Mouse (Mus musculus) heart, postnatal 0 days (tissue): ENCODE measurements around the gene Abhd14a. TPM values are rescaled to one million over a fixed set of nuclear protein-coding genes. Genes with fewer than 3 reads are reported as not detected.
A peak's percentile ranks its signal among the peaks of the same experiment; 100 is the strongest.

Experiments used
- ATAC-seq: fragments of 200-750 bp; cut with Nextera tagmentation; 2 replicates; pipeline ENCODE4 v1.8.0; 2017; ENCODE audit warnings: low read depth, moderate number of reproducible peaks, moderate library complexity; ENCODE audit not compliant: insufficient read depth
- DNase-seq: peaks from one replicate; pipeline ENCODE4 v3.0.0-alpha.2; 2016; ENCODE audit warnings: low spot score
- H3K27ac ChIP-seq: fragments of 300-500 bp; sonication (generic); 2 replicates; pipeline ENCODE4 v1.5.1; 2014; ENCODE audit warnings: low read depth, mild to moderate bottlenecking
- H3K27me3 ChIP-seq: fragments of 300-500 bp; sonication (generic); 2 replicates; pipeline ENCODE4 v1.6.1; 2014; ENCODE audit warnings: low read length, mixed read lengths; ENCODE audit not compliant: control insufficient read depth, insufficient read depth
- H3K36me3 ChIP-seq: fragments of 300-500 bp; sonication (generic); replicated peaks from 2 replicates; pipeline ENCODE4 v1.6.1; 2014; ENCODE audit warnings: low read length, mixed read lengths; ENCODE audit not compliant: control insufficient read depth, insufficient read depth
- H3K4me1 ChIP-seq: fragments of 300-500 bp; sonication (generic); 2 replicates; pipeline ENCODE4 v1.6.1; 2014; ENCODE audit warnings: antibody characterized with exemption; ENCODE audit not compliant: control insufficient read depth, insufficient read depth
- H3K4me2 ChIP-seq: fragments of 300-500 bp; sonication (generic); 2 replicates; pipeline ENCODE4 v1.6.1; 2014; ENCODE audit warnings: low read depth, mild to moderate bottlenecking, low read length, moderate library complexity
- H3K4me3 ChIP-seq: fragments of 300-500 bp; sonication (generic); 2 replicates; pipeline ENCODE4 v1.5.1; 2014; ENCODE audit warnings: low read depth, low read length
- H3K9ac ChIP-seq: fragments of 300-500 bp; sonication (generic); replicated peaks from 2 replicates; pipeline ENCODE4 v1.6.1; 2014; ENCODE audit warnings: low read depth, low read length, mixed read lengths
- H3K9me3 ChIP-seq: fragments of 300-500 bp; sonication (generic); replicated peaks from 2 replicates; pipeline ENCODE4 v1.6.1; 2016; ENCODE audit warnings: low read length; ENCODE audit not compliant: control insufficient read depth
- CTCF ChIP-seq: IDR thresholded peaks from 2 replicates; pipeline ENCODE4 v1.5.1; 2016; ENCODE audit warnings: antibody characterized with exemption, control low read depth, low read depth
- EP300 ChIP-seq: IDR thresholded peaks from 2 replicates; pipeline ENCODE4 v1.6.1; 2016; ENCODE audit warnings: antibody characterized with exemption, low read depth
- WGBS: fragments of 180-500 bp; shearing (Covaris S2); extraction: QIAGEN DNeasy Blood & Tissue Kit; methylation state at CpG from one replicate; pipeline ENCODE4 v1.1.7; 2014; 5-methylcytosine and 5-hydroxymethylcytosine counted together
- polyA plus RNA-seq: library from polyadenylated mRNA; unstranded; fragments of >200 nt; fragmentation: Nextera tagmentation; extraction: Ambion mirVana; gene quantifications from 2 replicates; pipeline ENCODE4 v1.2.1, GENCODE M21; 2015
- total RNA-seq: library from RNA; depleted of rRNA; stranded (reverse); fragments of >200 nt; gene quantifications from 2 replicates; pipeline ENCODE4 v1.2.3, GENCODE M21; 2014; ENCODE audit warnings: low replicate concordance

The Abhd14a gene
- total and polyA plus RNA-seq, 2 experiments from 2014 or later, result 45.8 to 64.8 TPM

GRCm38 (mm10) chr9:106454071-106454761 is 6.7 kb upstream of the Abhd14a start:
- Histone ChIP-seq H3K27me3 (no peaks in the 10 kb centered on the region), H3K36me3 (no peaks in the 10 kb centered on the region), H3K27ac (peak overlapping the region; percentile 78), H3K9me3 (no peaks in the 10 kb centered on the region), H3K4me2 (peak overlapping the region; percentile 65), H3K9ac (peak overlapping the region; percentile 84), H3K4me1 (peaks cover 61% of the 10 kb centered on the region), H3K4me3 (peak overlapping the region; percentile 72)
- ATAC-seq (no peak), DNase-seq (no peak)
- no peak for TF ChIP-seq CTCF
- TF ChIP-seq EP300, result no peak
- 11% methylated on average over 12 of the region's 20 CpGs for WGBS

GRCm38 (mm10) chr9:106453271-106454070 is 6.0 kb upstream of the Abhd14a start, which contains the start of gene Pcbp4:
Pcbp4 (plus strand) TSS chr9:106453291.
- Histone ChIP-seq H3K27ac (peak within 1 kb of the TSS; percentile 78), H3K4me1 (peaks cover 66% of the 10 kb centered on the region), H3K36me3 (no peaks in the 10 kb centered on the region), H3K9me3 (no peaks in the 10 kb centered on the region), H3K27me3 (no peaks in the 10 kb centered on the region), H3K4me3 (peak within 1 kb of the TSS; percentile 72), H3K4me2 (peak within 1 kb of the TSS; percentile 65), H3K9ac (peak within 1 kb of the TSS; percentile 84)
- under 1% methylated on average over 45 of the region's 74 CpGs for WGBS
- DNase-seq, result peak; percentile 63
- peak; percentile 71 for ATAC-seq
- TF ChIP-seq EP300 (no peak), CTCF (no peak)

GRCm38 (mm10) chr9:106452821-106453220 is 5.3 kb upstream of the Abhd14a start:
- ATAC-seq, result no peak
- DNase-seq, result no peak

GRCm38 (mm10) chr9:106452351-106452750 is 4.9 kb upstream of the Abhd14a start:
- no peak for TF ChIP-seq CTCF
- TF ChIP-seq EP300, result no peak
- H3K4me3 ChIP-seq, result no peak overlapping the region
- H3K27ac ChIP-seq, result no peak overlapping the region
- no peaks in the 10 kb centered on the region for H3K36me3 ChIP-seq
- no peaks in the 10 kb centered on the region for H3K27me3 ChIP-seq
- 63% methylated on average over 6 of the region's 6 CpGs for WGBS
- H3K4me2 ChIP-seq, result no peak overlapping the region
- DNase-seq (no peak), ATAC-seq (no peak)
- H3K4me1 ChIP-seq, result peaks cover 69% of the 10 kb centered on the region
- no peak overlapping the region for H3K9ac ChIP-seq
- H3K9me3 ChIP-seq, result no peaks in the 10 kb centered on the region

More at GRCm38 (mm10) chr9:106452821-106453220, 5.3 kb upstream of the Abhd14a start:
- Histone ChIP-seq H3K9ac (no peak overlapping the region), H3K9me3 (no peaks in the 10 kb centered on the region), H3K27ac (peak overlapping the region; percentile 78; the same call in 1 of the 2 replicates), H3K27me3 (no peaks in the 10 kb centered on the region), H3K36me3 (no peaks in the 10 kb centered on the region), H3K4me1 (peaks cover 70% of the 10 kb centered on the region), H3K4me2 (peak overlapping the region; percentile 65), H3K4me3 (peak overlapping the region; percentile 72)
- 5% methylated on average over 7 of the region's 7 CpGs for WGBS
- TF ChIP-seq CTCF (no peak), EP300 (no peak)

- ATAC-seq, result no peak
- Histone ChIP-seq H3K4me3 (no peak overlapping the region), H3K27me3 (no peaks in the 10 kb centered on the region), H3K4me1 (peaks cover 64% of the 10 kb centered on the region), H3K9me3 (no peaks in the 10 kb centered on the region), H3K27ac (no peak overlapping the region), H3K36me3 (no peaks in the 10 kb centered on the region), H3K4me2 (no peak overlapping the region), H3K9ac (no peak overlapping the region)
- DNase-seq, result no peak
- WGBS, result 63% methylated on average over 2 of the region's 2 CpGs
- TF ChIP-seq CTCF (no peak), EP300 (no peak)
Measured at GRCm38 (mm10) chr9:106451899-106452298, 4.4 kb upstream of the Abhd14a start.
